Mouse (Mus musculus): ENCODE results near the gene Gm43191.

DNA sequence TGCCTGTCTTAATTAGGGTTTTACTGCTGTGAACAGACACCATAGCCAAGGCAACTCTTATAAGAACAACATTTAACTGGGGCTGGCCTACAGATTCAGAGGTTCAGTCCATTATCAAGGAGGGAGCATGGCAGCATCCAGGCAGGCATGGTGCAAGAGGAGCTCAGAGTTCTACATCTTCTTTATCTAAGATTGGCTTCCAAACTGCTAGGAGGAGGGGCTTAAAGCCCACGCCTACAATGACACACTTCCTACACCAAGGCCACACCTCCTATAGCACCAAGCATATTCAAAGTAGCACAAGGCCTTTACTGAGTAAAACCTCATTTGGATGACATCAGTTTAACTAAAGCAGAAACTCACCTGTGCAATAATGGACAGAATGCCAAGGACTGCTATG is 41.0 kb downstream of the Gm43191 start:
- no peak for TF ChIP-seq POLR2A (IDR thresholded peaks at IDR 0.05; ENCODE audit: low read depth, low read length)
- TF ChIP-seq CTCF (IDR thresholded peaks at IDR 0.05; ENCODE audit: extremely low read depth, insufficient read depth, insufficient read length, insufficient replicate concordance): no peak
